Mouse (Mus musculus): Measurements from ENCODE around the gene Mef2c.

GRCm38 (mm10) chr13:83517660-83518609, 14.1 kb downstream of the Mef2c start:
- TF ChIP-seq CTCF (IDR thresholded peaks at IDR 0.05; ENCODE audit: control insufficient read depth, insufficient read depth, insufficient replicate concordance, low read depth, low read length): no peak
- no peak for TF ChIP-seq POLR2A (IDR thresholded peaks at IDR 0.05; ENCODE audit: control insufficient read depth, low read depth, low read length)

All from testis, adult 2 months (tissue).